Mouse (Mus musculus) forebrain, embryonic 11.5 days (tissue): ENCODE data around the gene Sipa1l3. TPM values are rescaled to one million over a fixed set of nuclear protein-coding genes. Genes with fewer than 3 reads are reported as not detected.

Experiments
- ATAC-seq: fragments of 200-750 bp; cut with Nextera tagmentation; replicated peaks from 2 replicates; pipeline ENCODE4 v1.8.0; 2017; ENCODE audit warnings: moderate TSS enrichment; ENCODE audit not compliant: low FRiP score
- DNase-seq: peaks from one replicate; pipeline ENCODE4 v3.0.0-alpha.2; 2017; ENCODE audit warnings: low spot score
- H3K27ac ChIP-seq: fragments of 300-500 bp; sonication (generic); 2 replicates; pipeline ENCODE4 v1.5.1; 2014; ENCODE audit warnings: low read depth, low read length
- H3K27me3 ChIP-seq: fragments of 300-500 bp; sonication (generic); 2 replicates; pipeline ENCODE4 v1.6.1; 2014; ENCODE audit warnings: mild to moderate bottlenecking, low read length, mixed read lengths; ENCODE audit not compliant: control insufficient read depth, insufficient read depth
- H3K36me3 ChIP-seq: fragments of 300-500 bp; sonication (generic); 2 replicates; pipeline ENCODE4 v1.6.1; 2014; ENCODE audit warnings: mild to moderate bottlenecking, low read length, moderate library complexity, mixed read lengths; ENCODE audit not compliant: control insufficient read depth, insufficient read depth
- H3K4me1 ChIP-seq: fragments of 300-500 bp; sonication (generic); replicated peaks from 2 replicates; pipeline ENCODE4 v1.6.1; 2014; ENCODE audit warnings: low read length, mixed read lengths; ENCODE audit not compliant: control insufficient read depth, insufficient read depth
- H3K4me2 ChIP-seq: fragments of 300-500 bp; sonication (generic); 2 replicates; pipeline ENCODE4 v1.6.1; 2014; ENCODE audit warnings: low read depth, mild to moderate bottlenecking, low read length, moderate library complexity, mixed read lengths; ENCODE audit not compliant: severe bottlenecking
- H3K4me3 ChIP-seq: fragments of 300-500 bp; sonication (generic); 2 replicates; pipeline ENCODE4 v1.5.1; 2014; ENCODE audit warnings: low read depth, low read length
- H3K9ac ChIP-seq: fragments of 300-500 bp; sonication (generic); 2 replicates; pipeline ENCODE4 v1.6.1; 2014; ENCODE audit warnings: low read length
- H3K9me3 ChIP-seq: fragments of 300-500 bp; sonication (generic); 2 replicates; pipeline ENCODE4 v1.6.1; 2016; ENCODE audit warnings: low read length, mixed read lengths; ENCODE audit not compliant: control insufficient read depth
- WGBS: fragments of 180-500 bp; shearing (Covaris S2); extraction: QIAGEN DNeasy Blood & Tissue Kit; methylation state at CpG from one replicate; pipeline ENCODE4 v1.1.7; 2014; 5-methylcytosine and 5-hydroxymethylcytosine counted together
- polyA plus RNA-seq: library from polyadenylated mRNA; unstranded; fragments of >200 nt; fragmentation: Nextera tagmentation; extraction: Ambion mirVana; gene quantifications from 2 replicates; pipeline ENCODE4 v1.2.1, GENCODE M21; 2014

Sipa1l3 gene
- polyA plus RNA-seq, 1 experiment from 2014 or later, result 15.9 TPM

DNA sequence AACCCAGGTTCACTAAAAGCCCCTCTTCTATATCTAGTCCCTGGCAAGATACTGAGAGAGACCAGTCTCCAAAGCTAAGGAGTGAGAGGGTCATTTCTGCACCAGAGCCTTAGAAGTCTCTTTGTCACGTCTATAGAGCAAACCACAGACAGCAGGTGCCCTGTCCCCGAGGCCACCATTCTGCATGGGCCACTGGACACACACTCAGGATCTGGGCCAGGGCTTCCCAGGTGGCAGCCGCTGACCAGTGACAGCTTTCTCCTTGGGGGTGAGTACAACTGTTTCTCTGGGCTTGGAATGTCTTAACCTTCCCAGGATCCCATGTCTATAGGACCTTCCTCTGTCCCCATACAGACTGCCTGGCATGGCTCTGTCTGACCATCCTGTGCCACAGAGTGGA lies 55.6 kb downstream of the Sipa1l3 start:
- Histone ChIP-seq H3K36me3 (no peaks in the 10 kb centered on the region), H3K4me1 (0 out of 2 replicates have a peak, but pooled peaks cover 2% of the 10 kb centered on the region), H3K27ac (no peak overlapping the region), H3K27me3 (no peaks in the 10 kb centered on the region), H3K4me2 (no peak overlapping the region), H3K9ac (no peak overlapping the region), H3K4me3 (no peak overlapping the region), H3K9me3 (no peaks in the 10 kb centered on the region)
- 75% methylated on average over 3 of the region's 3 CpGs for WGBS
- DNase-seq, result no peak
- no peak for ATAC-seq

DNA sequence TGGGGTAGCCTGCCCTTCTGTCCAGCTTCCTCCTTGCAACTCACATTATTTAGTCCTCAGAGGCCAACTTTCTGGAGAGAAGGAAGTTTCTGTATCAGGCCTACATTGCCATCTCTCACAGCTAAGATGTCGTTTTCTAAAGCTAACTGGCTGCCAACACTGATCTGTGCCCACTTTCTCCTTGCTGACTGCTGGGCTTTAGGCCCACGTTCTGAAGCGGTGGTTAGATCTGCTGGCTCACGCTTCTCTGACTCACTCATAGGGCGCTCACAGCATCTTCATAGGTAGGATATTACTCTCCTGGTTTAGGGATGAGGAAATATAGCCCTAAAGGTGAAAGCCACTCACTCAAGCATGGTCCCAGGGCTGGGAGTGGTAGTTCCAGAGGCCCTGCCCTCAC lies 56.3 kb downstream of the Sipa1l3 start:
- Histone ChIP-seq H3K4me3 (no peak overlapping the region), H3K27me3 (no peaks in the 10 kb centered on the region), H3K4me1 (0 out of 2 replicates have a peak, but pooled peaks cover 2% of the 10 kb centered on the region), H3K9me3 (no peaks in the 10 kb centered on the region), H3K36me3 (no peaks in the 10 kb centered on the region), H3K9ac (no peak overlapping the region), H3K4me2 (no peak overlapping the region), H3K27ac (no peak overlapping the region)
- 90% methylated on average over 5 of the region's 5 CpGs for WGBS
- ATAC-seq (no peak), DNase-seq (no peak)

DNA sequence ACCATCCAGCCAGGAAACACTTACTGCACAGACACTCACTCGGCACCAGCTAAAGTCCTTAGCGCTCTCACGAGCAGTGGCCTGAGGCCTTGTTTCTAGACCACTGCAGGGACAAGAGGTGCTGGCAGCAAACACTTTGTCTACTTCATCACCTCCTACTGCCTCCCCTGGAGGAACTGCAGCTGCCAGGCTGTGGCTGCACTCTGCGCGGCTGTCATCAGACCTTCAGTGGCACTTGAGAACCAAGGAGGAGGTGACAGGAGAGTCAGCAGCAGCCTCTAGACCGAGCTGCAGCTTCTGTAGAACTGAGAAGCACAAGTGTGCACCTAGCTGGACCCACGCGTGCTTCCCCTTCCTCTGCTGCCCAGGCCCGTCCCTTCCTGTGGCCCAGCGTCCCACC lies 56.9 kb downstream of the Sipa1l3 start:
- Histone ChIP-seq H3K9me3 (no peaks in the 10 kb centered on the region), H3K4me1 (0 out of 2 replicates have a peak, but pooled peaks cover 2% of the 10 kb centered on the region), H3K36me3 (no peaks in the 10 kb centered on the region), H3K9ac (no peak overlapping the region), H3K27ac (no peak overlapping the region), H3K4me2 (no peak overlapping the region), H3K27me3 (no peaks in the 10 kb centered on the region), H3K4me3 (no peak overlapping the region)
- no peak for ATAC-seq
- 89% methylated on average over 10 of the region's 10 CpGs for WGBS
- DNase-seq, result no peak

DNA sequence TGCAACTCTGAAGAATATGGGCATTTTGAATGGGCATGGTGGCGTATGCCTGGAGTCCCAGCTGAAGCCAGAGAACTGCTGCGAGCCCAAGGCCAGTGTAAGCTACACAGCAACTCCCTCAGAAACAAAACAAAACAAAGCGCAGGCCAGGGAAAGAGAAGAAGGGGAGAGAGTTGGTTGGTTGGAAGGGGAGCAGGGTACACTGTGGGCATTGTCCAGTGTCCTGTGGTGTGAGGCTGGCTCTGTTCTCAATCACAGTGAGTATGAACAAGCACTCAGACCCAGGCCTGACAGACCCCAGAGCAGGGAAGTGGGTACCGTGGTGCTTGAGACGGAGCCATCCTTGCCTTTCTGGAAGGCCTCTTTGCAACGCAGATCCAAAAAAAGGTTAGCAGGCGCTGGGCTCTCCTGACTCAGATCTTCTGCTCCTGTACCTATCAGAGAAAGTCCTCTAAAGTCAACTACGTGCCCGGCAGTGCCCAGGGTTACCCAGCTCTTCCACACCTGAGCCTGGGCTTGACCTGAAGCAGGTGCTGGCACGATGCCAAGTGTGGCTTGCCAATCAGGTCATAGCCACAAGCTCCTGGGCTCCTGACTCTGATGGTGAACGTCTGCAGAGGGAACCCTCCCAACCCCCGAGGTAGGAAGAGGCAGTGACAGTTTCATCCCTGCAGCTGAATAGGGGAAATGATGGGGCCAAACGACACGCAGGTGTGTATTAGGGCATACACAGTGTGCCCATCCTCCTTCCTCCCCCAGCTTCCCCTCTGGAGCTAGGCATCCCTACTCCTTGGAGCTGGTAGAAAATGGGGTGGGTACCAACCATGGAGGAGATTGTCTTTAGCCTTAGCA lies 59.3 kb downstream of the Sipa1l3 start:
- peaks cover 6% of the 10 kb centered on the region; the same call in 1 of the 2 replicates for H3K4me1 ChIP-seq
- DNase-seq (no peak), ATAC-seq (no peak)
- H3K27ac ChIP-seq, result no peak overlapping the region
- H3K27me3 ChIP-seq, result no peaks in the 10 kb centered on the region
- no peak overlapping the region for H3K4me2 ChIP-seq
- H3K9me3 ChIP-seq, result no peaks in the 10 kb centered on the region
- H3K4me3 ChIP-seq, result no peak overlapping the region
- no peaks in the 10 kb centered on the region for H3K36me3 ChIP-seq
- no peak overlapping the region for H3K9ac ChIP-seq
- WGBS, result 88% methylated on average over 14 of the region's 14 CpGs

DNA sequence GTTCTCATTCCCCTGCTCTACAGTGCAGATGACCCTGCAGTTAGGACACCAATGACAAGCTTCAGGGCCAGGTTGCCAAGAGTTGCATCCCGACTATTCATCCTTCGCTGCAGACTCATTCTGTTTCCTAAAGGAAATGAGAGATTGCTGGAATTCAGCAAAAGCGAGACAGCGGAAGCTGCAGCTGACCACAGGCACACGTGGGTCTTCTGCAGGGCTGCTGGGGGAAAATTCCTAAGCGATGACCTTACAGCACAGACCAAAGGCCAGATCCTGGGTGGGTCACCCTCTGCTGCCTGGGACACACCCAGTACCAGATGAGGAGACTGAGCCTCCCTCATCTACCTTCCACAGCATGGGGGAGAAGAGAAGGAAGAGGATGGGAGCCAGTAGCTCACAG lies 60.7 kb downstream of the Sipa1l3 start:
- Histone ChIP-seq H3K4me1 (peaks cover 6% of the 10 kb centered on the region; the same call in 1 of the 2 replicates), H3K4me3 (no peak overlapping the region), H3K36me3 (no peaks in the 10 kb centered on the region), H3K9me3 (no peaks in the 10 kb centered on the region), H3K9ac (no peak overlapping the region), H3K4me2 (no peak overlapping the region), H3K27ac (no peak overlapping the region), H3K27me3 (no peaks in the 10 kb centered on the region)
- 76% methylated on average over 6 of the region's 6 CpGs for WGBS
- ATAC-seq, result no peak
- DNase-seq, result no peak

DNA sequence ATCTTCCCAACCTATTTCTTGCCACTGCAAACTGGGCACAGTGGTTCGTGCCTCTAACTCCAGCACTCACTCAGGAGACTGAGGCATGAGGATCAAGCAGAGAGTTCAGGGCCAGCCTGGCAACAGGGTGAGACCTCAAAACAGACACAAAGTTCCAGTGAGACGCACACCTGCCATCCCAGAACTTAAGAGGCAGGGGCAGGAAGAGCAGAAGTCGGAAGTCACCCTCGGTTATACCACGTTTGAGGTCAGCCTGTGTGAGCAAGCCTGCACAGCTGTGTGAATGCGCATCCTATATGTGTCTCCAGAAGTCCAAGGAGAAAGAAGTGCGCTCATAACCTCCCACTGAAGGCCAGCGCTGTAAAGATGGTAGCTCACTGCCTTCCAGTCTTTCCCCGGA lies 61.7 kb downstream of the Sipa1l3 start:
- ATAC-seq (no peak), DNase-seq (no peak)
- H3K27me3 ChIP-seq, result no peaks in the 10 kb centered on the region
- H3K9ac ChIP-seq, result no peak overlapping the region
- no peaks in the 10 kb centered on the region for H3K9me3 ChIP-seq
- H3K4me2 ChIP-seq, result no peak overlapping the region
- H3K27ac ChIP-seq, result no peak overlapping the region
- no peaks in the 10 kb centered on the region for H3K36me3 ChIP-seq
- no peak overlapping the region for H3K4me3 ChIP-seq
- 94% methylated on average over 9 of the region's 9 CpGs for WGBS
- H3K4me1 ChIP-seq, result peaks cover 6% of the 10 kb centered on the region; the same call in 1 of the 2 replicates

DNA sequence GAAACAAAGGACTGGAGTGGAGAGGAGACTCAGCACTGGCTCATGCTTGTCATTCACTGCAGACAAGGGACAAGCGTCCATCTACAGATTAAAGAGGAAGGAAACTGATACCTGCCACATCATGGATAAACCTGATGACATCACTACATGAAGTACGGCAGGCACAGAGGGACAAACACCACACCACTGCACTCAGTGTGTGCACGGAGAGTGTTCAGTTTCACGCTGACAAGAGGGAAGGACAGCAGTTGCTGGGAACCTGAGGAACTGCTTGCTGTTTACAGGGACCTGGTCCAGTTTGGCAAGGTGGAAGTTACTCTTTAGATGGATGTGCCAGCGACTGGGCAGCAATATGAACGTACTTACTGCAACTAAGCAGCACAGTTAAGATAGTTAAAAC lies 62.9 kb downstream of the Sipa1l3 start:
- WGBS, result 65% methylated on average over 6 of the region's 6 CpGs

DNA sequence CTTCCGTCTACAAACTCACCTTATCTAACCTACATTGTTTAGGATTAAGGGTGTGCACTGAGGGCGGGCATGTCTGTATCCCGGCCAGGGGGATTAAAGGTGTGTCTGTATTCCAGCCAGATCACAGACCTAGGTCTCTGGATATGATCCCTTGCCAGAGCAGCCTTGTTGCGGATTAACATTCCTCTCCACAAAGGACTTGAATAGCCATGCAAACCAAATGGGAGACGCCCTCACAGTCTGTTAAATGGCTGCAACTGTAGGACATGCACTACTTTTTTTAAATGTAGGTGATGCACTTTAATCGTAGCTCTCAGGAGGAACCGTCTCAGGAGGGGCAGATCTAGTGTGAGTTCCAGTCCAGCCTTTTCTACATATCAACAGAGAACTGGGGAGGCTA lies 63.5 kb downstream of the Sipa1l3 start:
- H3K4me1 ChIP-seq, result peaks cover 6% of the 10 kb centered on the region; the same call in 1 of the 2 replicates
- 24% methylated on average over 7 of the region's 7 CpGs for whole genome bisulfite sequencing
- no peak overlapping the region for H3K4me3 ChIP-seq
- H3K9ac ChIP-seq, result peak overlapping the region; percentile 10; the same call in 1 of the 2 replicates
- H3K27ac ChIP-seq, result no peak overlapping the region
- DNase-seq (no peak), ATAC-seq (no peak)
- H3K36me3 ChIP-seq, result no peaks in the 10 kb centered on the region
- no peaks in the 10 kb centered on the region for H3K27me3 ChIP-seq
- no peak overlapping the region for H3K4me2 ChIP-seq
- no peaks in the 10 kb centered on the region for H3K9me3 ChIP-seq

More for the DNA sequence above, 62.9 kb downstream of the Sipa1l3 start:
- no peak overlapping the region for H3K4me3 ChIP-seq
- no peaks in the 10 kb centered on the region for H3K27me3 ChIP-seq
- no peaks in the 10 kb centered on the region for H3K36me3 ChIP-seq
- ATAC-seq (no peak), DNase-seq (no peak)
- H3K27ac ChIP-seq, result no peak overlapping the region
- H3K4me2 ChIP-seq, result no peak overlapping the region
- peaks cover 6% of the 10 kb centered on the region; the same call in 1 of the 2 replicates for H3K4me1 ChIP-seq
- H3K9ac ChIP-seq, result no peak overlapping the region
- no peaks in the 10 kb centered on the region for H3K9me3 ChIP-seq
